Mouse (Mus musculus): ENCODE data around the gene Asb13. TPM values are rescaled to one million over a fixed set of nuclear protein-coding genes. Genes with fewer than 3 reads are reported as not detected.
A peak's percentile ranks its signal among the peaks of the same experiment; 100 is the strongest.

Asb13 gene
- 10 to 100 TPM; 20.8 to 22.0 TPM for total RNA-seq (2021)

DNA sequence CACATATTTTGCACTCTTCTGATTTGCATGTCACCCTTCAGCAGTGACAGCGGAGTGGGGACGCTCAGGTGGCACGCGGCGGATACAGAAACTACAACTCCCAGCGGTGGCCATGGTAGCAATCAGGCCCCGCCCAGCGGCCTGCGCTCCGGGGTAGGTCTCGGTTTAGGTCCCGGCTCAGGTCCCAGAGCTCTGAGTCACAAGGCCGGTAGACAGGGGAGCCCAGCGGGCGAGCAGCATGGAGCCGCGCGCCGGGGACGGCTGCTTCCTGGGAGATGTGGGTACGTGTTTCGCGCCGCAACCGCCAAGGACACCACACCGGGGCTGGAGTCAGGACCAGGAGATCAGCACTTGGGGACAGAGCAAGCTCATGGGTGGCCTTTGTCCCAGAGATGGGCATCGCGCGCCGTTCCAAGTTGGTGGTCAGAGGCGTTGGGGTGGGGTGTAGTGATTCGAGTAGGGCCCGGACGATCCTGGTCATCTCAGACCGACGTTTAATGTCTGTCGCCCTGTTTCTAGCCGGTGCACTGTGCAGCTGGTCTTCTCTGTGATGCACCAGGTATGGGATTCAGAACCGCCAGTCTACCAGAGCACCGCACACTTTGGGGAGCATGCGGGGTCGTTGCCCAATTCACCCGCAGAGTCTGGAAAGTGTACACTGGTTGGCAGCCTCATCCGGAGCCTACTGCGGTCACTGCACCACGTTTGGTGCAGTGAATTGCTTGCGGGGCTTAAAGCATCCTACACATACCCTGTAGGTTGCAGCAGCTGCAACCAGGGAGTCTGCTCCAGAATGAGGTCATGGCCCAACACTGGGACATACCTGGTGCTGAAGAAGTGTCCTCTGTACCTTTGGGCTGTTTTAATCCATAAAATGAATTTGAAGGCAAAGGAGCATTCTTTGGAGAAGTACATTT, at the start of gene Asb13:
TSS of gene Asb13 (plus strand) at position 138 of the 917 bp plus-strand sequence.
- intact Hi-C loops (cut with DNase I): no loop called here
- DNase-seq: peak; percentile 72

GRCm38 (mm10) chr13:3590789-3591188, 43.0 kb upstream of the Asb13 start:
- DNase-seq: no peak
- intact Hi-C loops (cut with DNase I): no loop called here

DNA sequence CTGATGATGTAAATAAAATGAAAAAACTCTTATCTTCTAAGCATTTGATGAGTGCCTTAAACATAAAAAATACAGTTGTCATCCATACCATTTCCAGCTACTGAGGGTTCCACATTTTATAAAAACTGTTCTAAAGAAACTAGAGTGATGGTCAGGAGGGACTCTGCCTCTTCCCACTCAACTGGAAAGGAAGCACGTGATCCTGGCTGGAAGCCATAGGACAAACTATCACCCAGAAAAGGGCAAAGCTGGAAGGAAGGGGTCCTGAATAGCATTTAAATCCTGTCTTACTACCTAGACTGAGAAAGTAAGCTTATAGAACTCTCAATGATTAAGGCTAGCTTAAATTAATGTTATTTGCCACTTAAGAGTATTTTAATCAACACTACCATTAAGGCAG, 39.5 kb upstream of the Asb13 start:
- DNase-seq: no peak
- intact Hi-C loops (cut with DNase I): no loop called here

DNA sequence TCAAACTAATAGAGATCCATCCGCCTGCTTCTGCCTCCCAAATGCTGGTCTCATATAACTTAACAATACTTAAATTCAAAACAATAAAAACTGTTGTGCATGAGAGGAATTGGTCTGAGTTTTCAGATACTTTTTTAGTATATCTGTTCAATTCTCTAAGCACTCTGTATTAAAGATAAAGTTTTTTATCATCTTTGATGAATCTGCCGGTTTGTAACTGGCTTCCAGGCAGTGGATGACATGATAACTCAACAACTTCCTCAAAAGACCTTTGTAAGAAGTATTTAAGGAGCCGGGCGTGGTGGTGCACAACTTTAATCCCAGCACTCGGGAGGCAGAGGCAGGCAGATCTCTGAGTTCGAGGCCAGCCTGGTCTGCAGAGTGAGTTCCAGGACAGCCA, 37.6 kb upstream of the Asb13 start:
- intact Hi-C loops (cut with DNase I): no loop called here
- DNase-seq: no peak

DNA sequence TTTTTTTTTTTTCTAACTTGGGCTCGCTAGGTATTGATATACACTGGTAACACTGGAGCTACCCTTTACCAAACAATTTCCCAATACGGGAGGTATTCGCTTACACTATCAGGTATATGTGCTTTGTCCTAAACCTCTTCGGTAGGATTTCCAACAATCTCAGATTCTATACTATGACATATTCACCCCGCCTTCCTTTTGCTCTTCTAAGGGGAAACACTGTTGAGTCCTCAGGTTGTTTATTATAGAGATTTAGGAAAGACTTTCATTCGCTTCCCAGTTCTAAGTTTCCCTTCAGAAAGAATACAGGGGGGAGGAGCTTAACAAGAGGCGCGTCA, 24.1 kb upstream of the Asb13 start:
- no peak for DNase-seq
- intact Hi-C loops (cut with DNase I): no loop called here

- DNase-seq: peak; percentile 2
- intact Hi-C loops (cut with DNase I): no loop called here
These were observed 23.6 kb upstream of the Asb13 start for GRCm38 (mm10) chr13:3610118-3610794.

GRCm38 (mm10) chr13:3610795-3611438, 22.9 kb upstream of the Asb13 start, which contains the start of gene Fam208b:
Gene Fam208b, minus strand, starts transcription at chr13:3611108.
- intact Hi-C loops (cut with DNase I): no loop called here
- DNase-seq: peak; percentile 99

DNA sequence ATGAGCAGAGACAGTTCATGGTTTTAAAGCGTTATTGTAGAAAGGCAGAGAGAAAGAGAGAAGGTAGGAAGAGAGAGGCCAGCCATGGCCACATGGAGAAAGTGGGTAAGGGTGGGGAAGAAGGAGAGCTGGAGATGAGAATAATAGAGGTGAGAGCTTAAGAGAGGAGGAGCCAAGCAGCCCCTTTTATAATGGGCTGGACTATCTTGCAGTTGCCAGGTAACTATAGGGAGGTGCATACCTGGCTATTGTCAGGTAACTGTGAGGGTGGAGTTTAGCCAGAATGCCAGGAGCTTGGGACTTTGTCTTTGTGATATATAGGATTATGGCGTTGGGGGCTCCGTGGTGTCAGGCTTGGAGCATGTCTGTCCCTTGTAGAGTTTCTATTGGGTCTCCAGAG, 6.7 kb upstream of the Asb13 start:
- intact Hi-C loops (cut with DNase I): no loop called here

GRCm38 (mm10) chr13:3628102-3628501, 5.7 kb upstream of the Asb13 start:
- intact Hi-C loops (cut with DNase I): no loop called here
- no peak for DNase-seq

More for the DNA sequence above, 6.7 kb upstream of the Asb13 start:
- no peak for DNase-seq

GRCm38 (mm10) chr13:3632551-3632950, 1.3 kb upstream of the Asb13 start:
- DNase-seq: no peak
- intact Hi-C loops (cut with DNase I): no loop called here

- intact Hi-C loops (cut with DNase I): no loop called here
- no peak for DNase-seq
These were observed 701 bp upstream of the Asb13 start for GRCm38 (mm10) chr13:3633131-3633530.

GRCm38 (mm10) chr13:3635076-3635475, 1.2 kb downstream of the Asb13 start:
- intact Hi-C loops (cut with DNase I): no loop called here
- no peak for DNase-seq

DNA sequence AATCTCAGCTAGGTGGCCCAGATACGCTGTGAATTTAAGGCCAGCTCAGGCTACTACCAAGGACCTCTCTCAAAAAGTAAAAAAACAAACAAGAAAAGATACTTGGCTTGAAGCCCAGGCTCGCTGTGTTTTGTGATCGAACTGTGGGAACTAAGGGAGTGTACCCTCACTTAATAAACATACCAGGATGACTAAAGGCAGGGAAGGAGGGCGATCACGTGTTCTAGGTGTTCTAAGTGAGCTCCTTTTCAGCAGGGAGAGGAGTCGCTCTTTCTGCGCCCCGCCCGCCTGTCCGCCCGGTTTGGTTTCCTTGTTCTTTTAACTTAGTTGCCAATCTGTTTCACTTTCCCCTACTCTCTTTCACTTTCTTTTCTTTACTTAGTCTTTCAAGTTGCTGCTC, 3.0 kb downstream of the Asb13 start:
- intact Hi-C loops (cut with DNase I): no loop called here

GRCm38 (mm10) chr13:3642049-3642448, 8.2 kb downstream of the Asb13 start:
- intact Hi-C loops (cut with DNase I): no loop called here
- DNase-seq: peak; percentile 11

More for the DNA sequence above, 3.0 kb downstream of the Asb13 start:
- no peak for DNase-seq

GRCm38 (mm10) chr13:3642538-3642937, 8.7 kb downstream of the Asb13 start:
- intact Hi-C loops (cut with DNase I): no loop called here
- DNase-seq: no peak

- intact Hi-C loops (cut with DNase I): no loop called here
- no peak for DNase-seq
These were observed 11.0 kb downstream of the Asb13 start for GRCm38 (mm10) chr13:3644871-3645270.

DNA sequence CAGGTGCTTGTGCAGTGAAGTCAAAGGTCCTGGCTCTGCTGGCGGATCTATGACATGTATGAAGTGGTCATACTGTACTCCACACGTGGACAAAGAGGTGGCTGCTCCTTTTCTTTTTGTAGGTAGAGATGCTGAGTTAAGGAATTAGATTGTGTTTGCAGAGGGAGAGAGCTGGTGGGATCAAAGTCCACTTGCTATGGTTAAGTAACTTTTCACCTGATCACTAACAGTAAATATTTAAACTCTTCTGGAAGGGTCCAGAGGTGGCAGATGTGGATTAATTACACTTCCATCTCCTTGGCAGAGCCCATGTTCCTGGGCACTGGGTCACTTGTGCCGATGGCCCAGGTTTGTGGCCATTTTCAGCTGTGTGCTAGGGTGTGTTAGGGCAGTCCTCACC, 12.1 kb downstream of the Asb13 start:
- DNase-seq: no peak
- intact Hi-C loops (cut with DNase I): no loop called here

DNA sequence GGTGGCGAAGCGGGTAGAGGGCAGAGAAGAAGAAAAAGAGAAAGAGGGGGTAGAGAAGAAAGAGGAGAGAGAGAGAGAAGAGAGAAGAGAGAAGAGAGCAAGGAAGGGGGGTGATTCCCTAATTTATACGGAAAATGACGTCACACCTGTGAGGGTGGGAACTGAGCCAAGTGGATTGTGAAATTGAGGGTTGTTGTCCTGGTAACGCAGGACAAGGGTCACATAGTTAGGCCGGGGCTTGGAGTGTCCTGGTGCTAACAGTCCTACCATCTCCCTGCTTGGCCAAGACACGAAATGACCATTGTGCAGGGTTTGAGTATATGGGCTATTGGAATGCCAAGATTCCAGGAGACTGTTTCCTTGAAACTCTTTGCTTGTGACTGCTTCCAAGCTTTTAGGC, 12.7 kb downstream of the Asb13 start:
- intact Hi-C loops (cut with DNase I): no loop called here
- no peak for DNase-seq

DNA sequence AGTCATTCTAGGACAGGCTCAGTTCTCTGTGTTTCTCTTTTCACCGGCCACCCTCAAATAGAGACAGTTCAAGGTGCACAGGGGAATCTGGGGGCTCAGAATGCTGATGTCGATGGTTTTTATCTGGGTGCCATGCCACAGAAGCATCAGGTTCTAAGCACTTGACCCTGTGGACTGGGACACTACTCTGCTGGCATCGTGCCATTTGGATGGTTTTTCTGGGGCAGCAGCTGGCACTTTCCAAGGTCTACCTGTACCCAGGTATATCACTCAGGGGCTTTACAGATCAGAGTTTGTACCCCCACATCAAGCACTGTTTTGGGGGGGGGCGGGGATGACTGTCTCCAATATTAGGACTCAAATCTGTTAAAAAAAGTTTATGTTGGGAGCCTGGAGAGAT, 16.7 kb downstream of the Asb13 start:
- no peak for DNase-seq
- intact Hi-C loops (cut with DNase I): no loop called here

DNA sequence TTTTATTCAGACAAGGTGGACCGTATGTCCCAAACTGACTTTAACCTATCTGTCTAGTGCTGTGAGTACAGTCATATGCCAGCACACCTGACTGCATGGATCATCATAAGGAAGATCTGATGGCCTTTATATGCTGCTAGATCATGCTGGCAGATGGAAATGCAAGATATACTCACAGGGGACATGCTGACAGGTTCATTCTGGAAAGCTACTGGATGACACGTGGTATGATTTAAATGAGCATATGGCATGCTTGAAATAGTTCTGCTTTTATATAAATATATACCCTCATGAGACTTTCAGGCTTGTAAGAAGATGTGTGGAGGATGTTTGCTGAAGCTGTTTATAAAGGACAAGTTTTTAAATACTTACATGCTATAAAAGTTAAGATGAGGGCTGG, 20.6 kb downstream of the Asb13 start:
- DNase-seq: no peak
- intact Hi-C loops (cut with DNase I): no loop called here
